Mouse (Mus musculus) stomach, embryonic 15.5 days (tissue): ENCODE measurements around the gene Atf5. TPM values are rescaled to one million over a fixed set of nuclear protein-coding genes. Genes with fewer than 3 reads are reported as not detected.

ENCODE experiments used
- ATAC-seq: fragments of 200-750 bp; cut with Nextera tagmentation; 2 replicates; pipeline ENCODE4 v1.8.0; 2017; ENCODE audit warnings: low read depth, moderate number of reproducible peaks, moderate TSS enrichment; ENCODE audit not compliant: insufficient read depth, low FRiP score
- H3K27ac ChIP-seq: fragments of 300-500 bp; sonication (generic); 2 replicates; pipeline ENCODE4 v1.5.1; 2015; ENCODE audit warnings: mild to moderate bottlenecking, inconsistent platforms
- H3K27me3 ChIP-seq: fragments of 300-500 bp; sonication (generic); replicated peaks from 2 replicates; pipeline ENCODE4 v1.6.1; 2015; ENCODE audit warnings: inconsistent platforms
- H3K36me3 ChIP-seq: fragments of 300-500 bp; sonication (generic); 2 replicates; pipeline ENCODE4 v1.6.1; 2015; ENCODE audit warnings: inconsistent platforms
- H3K4me1 ChIP-seq: fragments of 300-500 bp; sonication (generic); 2 replicates; pipeline ENCODE4 v1.6.1; 2015; ENCODE audit warnings: inconsistent platforms
- H3K4me2 ChIP-seq: fragments of 300-500 bp; sonication (generic); 2 replicates; pipeline ENCODE4 v1.6.1; 2015; ENCODE audit warnings: mild to moderate bottlenecking, inconsistent platforms
- H3K4me3 ChIP-seq: fragments of 300-500 bp; sonication (generic); replicated peaks from 2 replicates; pipeline ENCODE4 v1.5.1; 2015; ENCODE audit warnings: inconsistent platforms
- H3K9ac ChIP-seq: fragments of 300-500 bp; sonication (generic); 2 replicates; pipeline ENCODE4 v1.6.1; 2015; ENCODE audit warnings: inconsistent platforms
- H3K9me3 ChIP-seq: fragments of 300-500 bp; sonication (generic); 2 replicates; pipeline ENCODE4 v1.6.1; 2016; ENCODE audit warnings: inconsistent platforms
- WGBS: fragments of 180-500 bp; shearing (Covaris S2); methylation state at CpG from one replicate; pipeline ENCODE4 v1.1.7; 2015; 5-methylcytosine and 5-hydroxymethylcytosine counted together
- microRNA counts: library from miRNA; unstranded; fragments of <30 nt; microRNA quantifications from one replicate; lab custom pipeline; 2016
- microRNA-seq: library from miRNA; unstranded; fragments of <30 nt; microRNA quantifications from one replicate; pipeline ENCODE4, GENCODE M21; 2016
- polyA plus RNA-seq: library from polyadenylated mRNA; unstranded; fragments of >200 nt; fragmentation: Nextera tagmentation; extraction: Ambion mirVana; gene quantifications from 2 replicates; pipeline ENCODE4 v1.2.1, GENCODE M21; 2015

The Atf5 gene
- polyA plus RNA-seq, 1 experiment from 2014 or later, result 6.4 TPM

- Histone ChIP-seq H3K4me2 (no peak overlapping the region), H3K4me1 (no peaks in the 10 kb centered on the region), H3K27me3 (no peaks in the 10 kb centered on the region), H3K36me3 (no peaks in the 10 kb centered on the region), H3K4me3 (no peak overlapping the region), H3K27ac (no peak overlapping the region), H3K9me3 (no peaks in the 10 kb centered on the region), H3K9ac (no peak overlapping the region)
- no peak for ATAC-seq
- 64% methylated on average over 4 of the region's 4 CpGs for WGBS
These were observed 26.4 kb downstream of the Atf5 start for GRCm38 (mm10) chr7:44790066-44790465.

GRCm38 (mm10) chr7:44789531-44789930 lies 26.9 kb downstream of the Atf5 start:
- 75% methylated on average over 3 of the region's 3 CpGs for WGBS
- no peaks in the 10 kb centered on the region for H3K4me1 ChIP-seq
- H3K36me3 ChIP-seq, result no peaks in the 10 kb centered on the region
- H3K4me3 ChIP-seq, result no peak overlapping the region
- ATAC-seq, result no peak
- no peaks in the 10 kb centered on the region for H3K27me3 ChIP-seq
- no peak overlapping the region for H3K9ac ChIP-seq
- no peak overlapping the region for H3K27ac ChIP-seq
- H3K9me3 ChIP-seq, result no peaks in the 10 kb centered on the region
- H3K4me2 ChIP-seq, result no peak overlapping the region

GRCm38 (mm10) chr7:44780101-44780500 lies 36.4 kb downstream of the Atf5 start:
- Histone ChIP-seq H3K27ac (no peak overlapping the region), H3K4me3 (no peak overlapping the region), H3K9ac (no peak overlapping the region), H3K27me3 (no peaks in the 10 kb centered on the region), H3K4me1 (no peaks in the 10 kb centered on the region), H3K9me3 (no peaks in the 10 kb centered on the region), H3K36me3 (peaks cover 8% of the 10 kb centered on the region; the same call in 1 of the 2 replicates), H3K4me2 (no peak overlapping the region)
- no peak for ATAC-seq
- 81% methylated on average over 8 of the region's 8 CpGs for WGBS

GRCm38 (mm10) chr7:44776849-44777498 lies 39.5 kb downstream of the Atf5 start:
- Histone ChIP-seq H3K27me3 (no peaks in the 10 kb centered on the region), H3K4me3 (no peak overlapping the region)
- no peak; the same call in 1 of the 2 replicates for ATAC-seq

GRCm38 (mm10) chr7:44772591-44773204 lies 43.8 kb downstream of the Atf5 start:
- Histone ChIP-seq H3K9me3 (no peaks in the 10 kb centered on the region), H3K4me2 (no peak overlapping the region), H3K4me3 (no peak overlapping the region), H3K36me3 (peaks cover 20% of the 10 kb centered on the region; the same call in 1 of the 2 replicates), H3K9ac (no peak overlapping the region), H3K4me1 (no peaks in the 10 kb centered on the region), H3K27ac (no peak overlapping the region), H3K27me3 (no peaks in the 10 kb centered on the region)
- peak; percentile 79 for ATAC-seq
- 88% methylated on average over 8 of the region's 8 CpGs for WGBS

More at GRCm38 (mm10) chr7:44776849-44777498, 39.5 kb downstream of the Atf5 start:
- peaks cover 13% of the 10 kb centered on the region; the same call in 1 of the 2 replicates for H3K36me3 ChIP-seq
- H3K9me3 ChIP-seq, result no peaks in the 10 kb centered on the region
- H3K4me1 ChIP-seq, result no peaks in the 10 kb centered on the region
- WGBS, result 88% methylated on average over 9 of the region's 9 CpGs
- H3K4me2 ChIP-seq, result no peak overlapping the region
- no peak overlapping the region for H3K27ac ChIP-seq
- H3K9ac ChIP-seq, result no peak overlapping the region

- H3K9me3 ChIP-seq, result no peaks in the 10 kb centered on the region
- no peak overlapping the region for H3K4me3 ChIP-seq
- no peaks in the 10 kb centered on the region for H3K27me3 ChIP-seq
- no peak for ATAC-seq
- no peak overlapping the region for H3K9ac ChIP-seq
- no peaks in the 10 kb centered on the region for H3K4me1 ChIP-seq
- WGBS, result 13% methylated on average over 6 of the region's 6 CpGs
- no peak overlapping the region for H3K27ac ChIP-seq
- no peak overlapping the region for H3K4me2 ChIP-seq
- peaks cover 22% of the 10 kb centered on the region; the same call in 1 of the 2 replicates for H3K36me3 ChIP-seq
These were observed 46.3 kb downstream of the Atf5 start for GRCm38 (mm10) chr7:44770046-44770578.

GRCm38 (mm10) chr7:44768129-44768528 lies 48.3 kb downstream of the Atf5 start:
- Histone ChIP-seq H3K9me3 (no peaks in the 10 kb centered on the region), H3K27ac (no peak overlapping the region), H3K36me3 (peaks cover 20% of the 10 kb centered on the region; the same call in 1 of the 2 replicates), H3K9ac (no peak overlapping the region), H3K4me3 (no peak overlapping the region), H3K4me1 (no peaks in the 10 kb centered on the region), H3K27me3 (no peaks in the 10 kb centered on the region), H3K4me2 (no peak overlapping the region)
- WGBS, result 88% methylated on average over 5 of the region's 5 CpGs
- ATAC-seq, result peak; percentile 63; the same call in 1 of the 2 replicates

MicroRNA genes within 50 kb of the gene (microRNA counts, 519-probe panel; counts per million panel counts)
- not detected for microRNA mmu-miR-707 (lab: Ali Mortazavi, UCI)

Small RNA genes lying within 50 kb of the gene (microRNA-seq; reads per million reads assigned to microRNA genes)
- not detected for gene Mir707

Other genes starting within 250 kb of the Atf5 start
- 4.9 and 5.0 TPM in 2 replicates for gene Napsa, start 244.3 kb downstream of the Atf5 start, polyA plus RNA-seq
- gene Kcnc3, start 226.0 kb downstream of the Atf5 start, polyA plus RNA-seq, result 0.30 and 0.39 TPM in 2 replicates
- gene Myh14, start 145.8 kb downstream of the Atf5 start, polyA plus RNA-seq, result 29.0 and 32.7 TPM in 2 replicates
- not detected in 2 replicates for gene Izumo2, start 107.9 kb downstream of the Atf5 start, polyA plus RNA-seq
- gene Vrk3, start 68.2 kb downstream of the Atf5 start, polyA plus RNA-seq, result 32.5 and 33.2 TPM in 2 replicates
- gene Zfp473, start 65.6 kb downstream of the Atf5 start, polyA plus RNA-seq, result 2.1 and 2.3 TPM in 2 replicates
- 79.3 and 79.8 TPM in 2 replicates for gene Nup62, start 570 bp downstream of the Atf5 start, polyA plus RNA-seq
- gene Il4i1, start 271 bp downstream of the Atf5 start, polyA plus RNA-seq, result 1.3 and 1.4 TPM in 2 replicates
- gene Akt1s1, start 32.3 kb upstream of the Atf5 start, polyA plus RNA-seq, result 110 and 112 TPM in 2 replicates
- gene Tbc1d17, start 32.4 kb upstream of the Atf5 start, polyA plus RNA-seq, result 64.5 and 72.0 TPM in 2 replicates
- 25.5 and 32.7 TPM in 2 replicates for gene Pnkp, start 40.5 kb upstream of the Atf5 start, polyA plus RNA-seq
- 291 and 320 TPM in 2 replicates for gene Ptov1, start 53.1 kb upstream of the Atf5 start, polyA plus RNA-seq
- 88.7 and 91.0 TPM in 2 replicates for gene Med25, start 76.1 kb upstream of the Atf5 start, polyA plus RNA-seq
- gene Fuz, start 79.4 kb upstream of the Atf5 start, polyA plus RNA-seq, result 22.2 and 24.2 TPM in 2 replicates
- 61.5 and 61.6 TPM in 2 replicates for gene Ap2a1, start 112.8 kb upstream of the Atf5 start, polyA plus RNA-seq
- gene Tsks, start 126.5 kb upstream of the Atf5 start, polyA plus RNA-seq, result 0.09 and 0.14 TPM in 2 replicates
- 19.3 and 19.4 TPM in 2 replicates for gene Cpt1c, start 158.2 kb upstream of the Atf5 start, polyA plus RNA-seq
- gene Prmt1, start 169.9 kb upstream of the Atf5 start, polyA plus RNA-seq, result 396 and 430 TPM in 2 replicates
- 89.5 and 94.4 TPM in 2 replicates for gene Irf3, start 181.0 kb upstream of the Atf5 start, polyA plus RNA-seq
- 47.3 and 47.7 TPM in 2 replicates for gene Bcl2l12, start 182.1 kb upstream of the Atf5 start, polyA plus RNA-seq
- gene Scaf1, start 199.7 kb upstream of the Atf5 start, polyA plus RNA-seq, result 32.4 and 39.3 TPM in 2 replicates
- gene Rras, start 201.3 kb upstream of the Atf5 start, polyA plus RNA-seq, result 58.0 and 59.8 TPM in 2 replicates
- gene Prr12, start 236.2 kb upstream of the Atf5 start, polyA plus RNA-seq, result 9.1 and 9.6 TPM in 2 replicates
- gene Nosip, start 245.8 kb upstream of the Atf5 start, polyA plus RNA-seq, result 52.8 and 55.5 TPM in 2 replicates
- gene Prrg2, start 246.0 kb upstream of the Atf5 start, polyA plus RNA-seq, result 20.5 and 24.7 TPM in 2 replicates